Mouse (Mus musculus) activated CD4-positive, CD25-positive, alpha-beta regulatory T cell, adult 9 weeks (primary cell): Measurements from ENCODE around the gene Lxn. TPM values are rescaled to one million over a fixed set of nuclear protein-coding genes. Genes with fewer than 3 reads are reported as not detected.

Experiments used
- polyA plus RNA-seq: library from polyadenylated mRNA; unstranded; fragments of 100-300 nt; shearing (Covaris generic); gene quantifications from one replicate; pipeline ENCODE4 v1.2.1, GENCODE M21; 2017

Gene Lxn
- polyA plus RNA-seq, result 92.1 TPM

GRCm38 (mm10) chr3:67463450-67464372, at the start of gene Lxn:
Lxn (minus strand) TSS chr3:67463926.

GRCm38 (mm10) chr3:67429999-67430380, 33.7 kb downstream of the Lxn start, which contains the start of gene Gfm1:
Gfm1 (plus strand) TSS chr3:67430096.

Other genes starting within 250 kb of the Lxn start
- gene Mlf1, start 89.8 kb downstream of the Lxn start, polyA plus RNA-seq, result 1.7 TPM
- gene Gm17402, start 88.8 kb downstream of the Lxn start, polyA plus RNA-seq, result not detected
- 54.2 TPM for gene Gfm1, start 33.8 kb downstream of the Lxn start, polyA plus RNA-seq
- not detected for gene Rarres1, start 51.6 kb upstream of the Lxn start, polyA plus RNA-seq
- 54.5 TPM for gene Mfsd1, start 118.8 kb upstream of the Lxn start, polyA plus RNA-seq